Mouse (Mus musculus): ENCODE results near the gene Cul4b.
"Not testable (repeated sequence)": the region's sequence is repeated elsewhere in the genome, so short reads cannot be mapped to it uniquely, and the experiment has no call there.

Cul4b gene

GRCm38 (mm10) chrX:38576078-38576477 lies at the start of gene Cul4b:
TSS of gene Cul4b (minus strand) at chrX:38576196.
- DNase-seq = no peak

- peak; percentile 30 for DNase-seq
Observed at GRCm38 (mm10) chrX:38600995-38601369, 25.0 kb upstream of the Cul4b start.

GRCm38 (mm10) chrX:38600177-38600994 lies 24.4 kb upstream of the Cul4b start, which contains the start of gene Mcts1:
TSS of gene Mcts1 (plus strand) at chrX:38600578.
- DNase-seq = peak; percentile 85

GRCm38 (mm10) chrX:38593180-38593889 lies 17.3 kb upstream of the Cul4b start:
- no peak for DNase-seq

- no peak for DNase-seq
Observed at GRCm38 (mm10) chrX:38591749-38592148, 15.8 kb upstream of the Cul4b start.

GRCm38 (mm10) chrX:38589827-38590226 lies 13.8 kb upstream of the Cul4b start:
- no peak for DNase-seq

GRCm38 (mm10) chrX:38583261-38583660 lies 7.3 kb upstream of the Cul4b start:
- no peak for DNase-seq

- DNase-seq = no peak
Observed at GRCm38 (mm10) chrX:38581140-38581539, 5.1 kb upstream of the Cul4b start.

- DNase-seq = peak; percentile 5
Observed at GRCm38 (mm10) chrX:38566521-38567205, 9.3 kb downstream of the Cul4b start.

- DNase-seq = no peak
Observed at GRCm38 (mm10) chrX:38565176-38565542, 10.8 kb downstream of the Cul4b start.

- DNase-seq = peak; percentile 92
Observed at GRCm38 (mm10) chrX:38564542-38565175, 11.3 kb downstream of the Cul4b start.

GRCm38 (mm10) chrX:38563941-38564541 lies 12.0 kb downstream of the Cul4b start:
- DNase-seq = peak; percentile 61

GRCm38 (mm10) chrX:38553255-38553654 lies 22.7 kb downstream of the Cul4b start:
- no peak for DNase-seq

- peak; percentile 2 for DNase-seq
Observed at GRCm38 (mm10) chrX:38514556-38514955, 61.4 kb downstream of the Cul4b start.

GRCm38 (mm10) chrX:38504846-38505245 lies 71.2 kb downstream of the Cul4b start:
- DNase-seq = no peak

GRCm38 (mm10) chrX:38502182-38502581 lies 73.8 kb downstream of the Cul4b start:
- DNase-seq = not testable (repeated sequence)

- not testable (repeated sequence) for DNase-seq
Observed at GRCm38 (mm10) chrX:38485464-38485863, 90.5 kb downstream of the Cul4b start.

Measured in cerebellum, adult 9-11 months (tissue).